Mouse (Mus musculus) gastrocnemius, postnatal 36 days (tissue): ENCODE measurements around the gene Inip. TPM values are rescaled to one million over a fixed set of nuclear protein-coding genes. Genes with fewer than 3 reads are reported as not detected.
A peak's percentile ranks its signal among the peaks of the same experiment; 100 is the strongest.
"Not testable (repeated sequence)": the region's sequence is repeated elsewhere in the genome, so short reads cannot be mapped to it uniquely, and the experiment has no call there.

ENCODE experiments used
- DNase-seq, 2 experiments: peaks; one replicate each; pipeline ENCODE4 v3.0.0; 2022
- intact Hi-C: fragments of 180-260 bp; cut with DNase I; formaldehyde crosslinking; loops from one replicate; pipeline ENCODE4 v1.15.1; 2025
- total RNA-seq, 2 experiments: library from RNA; stranded (reverse); gene quantifications; 2 replicates each; pipeline ENCODE4 v1.2.3; 2021

The Inip gene
- total RNA-seq, 2 experiments from 2014 or later, result 1.9 to 3.9 TPM

DNA sequence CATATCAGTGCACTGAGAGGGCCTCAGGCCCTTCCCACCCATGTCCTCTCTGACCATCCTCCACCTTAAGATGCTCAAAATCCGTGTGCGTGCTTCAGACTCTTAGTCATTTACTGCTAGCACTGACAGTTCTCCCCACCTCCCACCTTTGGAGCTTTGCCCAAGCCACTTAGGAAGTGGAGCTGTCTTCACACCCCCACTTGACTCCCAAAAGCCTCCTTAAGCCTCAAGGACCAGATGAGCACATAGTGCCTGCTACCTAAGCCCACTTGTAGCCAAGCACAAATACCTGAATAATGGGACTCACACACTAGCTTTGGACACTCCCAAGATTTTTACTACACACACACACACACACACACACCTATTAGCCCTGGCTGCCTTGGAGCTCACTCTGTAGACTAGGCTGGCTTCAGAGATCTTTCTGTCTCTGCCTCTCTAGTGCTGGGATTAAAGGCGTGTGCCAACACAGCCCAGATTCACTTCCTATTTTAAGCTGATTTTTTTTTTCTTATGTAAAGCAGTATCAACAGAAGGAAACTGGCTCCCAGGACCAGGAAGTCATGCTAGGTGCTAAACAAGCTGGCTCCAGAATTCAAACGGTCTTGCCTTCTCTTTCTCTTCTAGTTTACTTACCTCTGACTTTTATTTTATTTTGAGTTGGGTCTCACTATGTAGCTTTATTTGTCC is 13.9 kb upstream of the Inip start:
- no peak for DNase-seq
- intact Hi-C loops, result loop anchor here (1.0 kb wide), 1 partner anchor 8 kb away; no protein-coding TSS in a partner anchor

DNA sequence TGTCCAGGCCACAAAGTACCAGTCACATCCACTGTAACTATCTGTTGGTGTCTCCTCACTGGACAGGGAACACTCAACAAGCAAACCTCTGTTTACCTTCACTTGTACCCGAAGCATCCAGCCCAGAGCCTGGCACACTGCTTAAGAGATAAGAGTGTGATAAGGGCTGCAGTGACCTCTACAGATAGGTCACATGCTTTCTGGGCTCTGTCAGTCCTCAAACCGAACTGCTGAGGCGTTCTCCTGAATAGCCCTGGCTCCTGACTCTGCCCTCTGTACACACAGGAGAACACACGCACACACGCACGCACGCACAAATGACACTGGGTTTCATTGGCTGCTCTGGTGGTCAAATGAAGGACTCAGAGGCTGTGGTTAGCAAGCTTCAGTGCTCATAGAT is 12.7 kb upstream of the Inip start:
- intact Hi-C loops, result no loop called here
- DNase-seq, result no peak

DNA sequence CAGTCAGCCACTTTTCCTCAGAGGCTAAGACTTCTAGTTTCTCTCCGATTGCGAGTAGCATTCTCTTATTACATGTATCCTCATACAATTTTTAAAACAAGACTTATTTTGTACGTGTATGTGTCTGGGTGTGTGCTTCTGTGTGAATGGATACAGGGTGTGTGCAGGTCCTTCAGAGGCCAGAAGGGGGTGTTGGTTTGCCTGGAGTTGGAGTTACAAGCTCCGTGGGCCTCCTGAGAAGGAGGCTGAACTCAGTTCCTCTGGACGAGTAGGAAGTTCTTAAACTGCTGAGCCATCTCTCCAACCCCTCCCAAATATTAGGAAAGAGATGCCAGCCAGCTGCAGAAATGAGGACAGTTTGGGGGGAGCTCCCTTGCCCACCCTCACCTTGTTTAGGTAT is 7.0 kb upstream of the Inip start:
- DNase-seq, result no peak
- intact Hi-C loops, result no loop called here

DNA sequence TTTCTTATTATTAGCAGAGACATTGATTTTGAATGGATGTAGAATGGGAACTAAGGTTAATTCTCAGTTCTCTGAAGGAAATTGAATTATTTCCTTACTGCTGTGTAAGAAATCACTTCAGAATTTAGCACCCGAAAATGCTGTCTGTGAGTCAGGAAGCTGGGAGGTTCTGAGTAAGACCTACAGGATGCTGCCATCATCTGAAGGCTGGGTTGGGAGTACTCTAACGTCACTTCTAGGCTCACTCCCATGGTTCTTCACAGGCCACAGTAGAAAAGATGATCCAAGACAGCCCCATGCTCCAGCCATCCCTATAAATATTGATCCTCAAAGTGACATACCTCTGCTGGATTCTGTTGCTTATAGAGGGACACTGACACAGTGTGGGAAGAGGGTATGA is 6.1 kb upstream of the Inip start:
- DNase-seq, result no peak
- intact Hi-C loops, result no loop called here

DNA sequence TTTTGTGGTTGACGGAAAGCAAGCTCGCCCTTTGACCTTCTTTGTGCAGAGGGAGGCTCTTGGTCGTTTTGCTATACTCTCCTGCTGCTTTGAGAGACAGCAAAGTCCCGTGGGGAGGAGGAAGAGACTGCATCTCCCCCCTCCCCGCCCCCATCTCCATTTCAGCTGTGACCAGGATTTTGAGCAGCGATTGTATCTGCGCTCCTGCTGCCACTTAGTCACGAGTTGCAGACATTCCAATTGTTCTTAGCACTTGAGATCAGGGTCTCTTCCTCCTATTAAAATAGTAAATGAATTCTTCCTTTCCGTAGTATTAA is 5.4 kb upstream of the Inip start:
- intact Hi-C loops, result no loop called here

DNA sequence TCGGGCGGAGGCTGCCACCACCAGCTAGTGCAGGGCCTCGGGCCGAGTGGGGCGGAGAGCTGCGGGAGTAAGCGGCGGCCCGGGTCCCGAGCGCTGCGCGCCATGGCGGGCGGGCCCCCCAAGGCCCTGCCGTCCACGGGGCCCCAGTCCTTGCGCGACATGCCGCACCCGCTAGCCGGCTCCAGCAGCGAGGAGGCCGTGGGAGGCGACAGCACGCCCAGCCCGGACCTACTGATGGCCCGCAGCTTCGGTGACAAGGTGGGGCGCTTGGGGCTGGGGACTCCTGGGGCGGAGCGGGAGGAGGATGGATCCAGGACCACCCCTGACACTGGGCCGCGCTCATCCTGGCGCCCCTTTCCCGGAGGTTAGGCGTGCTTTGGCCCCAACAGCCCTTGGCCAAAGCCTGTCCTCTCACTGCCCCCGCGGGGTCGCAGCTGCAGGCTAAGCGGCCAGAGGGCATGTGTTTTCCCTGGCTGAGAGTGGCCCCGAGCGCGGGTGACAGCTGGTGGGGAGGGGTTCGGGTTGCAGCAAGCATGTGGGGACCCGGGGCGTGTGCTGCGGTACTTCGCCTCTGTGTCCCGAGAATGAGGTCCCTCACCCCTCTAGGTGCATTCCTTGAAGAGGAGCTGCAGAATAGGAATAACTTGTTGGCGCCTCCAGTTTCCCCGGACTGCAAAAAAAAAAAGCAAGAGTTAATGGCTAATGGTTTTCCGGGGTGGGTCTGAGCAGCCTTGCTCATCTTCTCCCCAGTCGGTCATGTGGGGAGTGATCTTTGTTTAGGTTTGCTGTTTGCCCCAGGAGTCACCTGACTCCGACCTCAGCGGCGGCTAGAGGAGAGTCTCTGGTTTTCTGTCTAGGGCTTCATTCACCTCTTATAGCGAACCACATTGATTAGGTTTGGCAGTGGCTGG is 4.8 kb upstream of the Inip start:
- peak; percentile 18 to 35 for DNase-seq
- intact Hi-C loops, result no loop called here

More for the DNA sequence above, 5.4 kb upstream of the Inip start:
- no peak for DNase-seq

DNA sequence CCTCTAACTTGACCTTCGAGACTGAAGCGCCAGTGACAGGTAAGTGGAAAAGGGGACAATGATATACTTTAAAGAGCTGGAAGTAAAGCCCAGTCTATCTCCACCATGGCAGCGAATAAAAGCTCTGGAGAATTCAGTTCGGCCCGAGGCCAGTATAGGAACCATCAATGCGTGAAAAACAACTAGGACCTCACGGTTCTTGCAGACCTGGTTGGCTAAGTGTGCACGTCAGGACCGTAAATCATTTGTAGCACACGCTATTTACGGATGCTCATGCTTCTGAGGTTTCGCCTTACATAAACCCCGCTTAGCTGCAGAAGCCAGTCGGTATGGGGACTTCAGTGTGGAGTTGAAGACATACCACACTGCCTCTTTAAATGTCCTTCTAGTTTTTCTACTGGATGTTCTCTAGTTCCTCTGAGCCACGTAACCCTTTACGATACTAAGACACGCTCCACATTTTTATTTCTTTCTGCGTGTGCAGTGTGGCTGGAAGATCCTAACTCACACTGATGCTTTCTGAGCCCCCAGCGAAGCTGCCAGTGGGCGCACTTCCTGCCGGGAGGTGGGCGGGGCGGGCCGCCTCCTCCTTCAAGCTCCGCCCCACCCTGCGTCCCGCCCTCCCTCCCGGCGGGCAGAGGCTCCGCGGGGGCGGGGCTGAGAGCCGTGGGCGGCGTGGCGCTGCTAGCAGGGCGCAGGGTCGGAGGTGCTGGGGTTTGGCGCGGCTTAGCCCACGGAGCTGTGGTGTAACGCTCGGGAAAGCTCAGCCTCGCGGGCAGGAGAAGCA is 4.0 kb upstream of the Inip start, which contains the start of gene Snx30:
Snx30 (plus strand) TSS at position 660 of the 787 bp plus-strand sequence.
- intact Hi-C loops, result no loop called here
- DNase-seq, result peak; percentile 83 to 85

DNA sequence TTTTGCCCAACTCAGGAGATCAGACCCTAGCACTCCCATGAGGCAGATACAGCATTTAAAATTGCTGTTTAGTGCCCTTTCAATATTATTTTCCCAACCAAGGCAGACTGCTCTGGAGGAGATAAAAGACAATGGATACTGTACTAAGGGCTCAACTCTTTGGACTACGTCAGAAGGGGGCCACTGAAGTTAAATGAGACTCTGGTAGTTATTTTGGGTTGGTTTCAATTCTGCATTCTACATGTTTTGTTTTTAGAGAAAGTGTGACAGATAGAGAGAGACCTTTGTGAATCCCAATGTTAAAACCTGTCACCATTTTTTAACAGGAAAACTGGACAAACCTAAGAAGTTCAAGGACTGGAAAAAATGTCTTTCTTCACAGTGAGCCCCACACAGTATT is 3.4 kb upstream of the Inip start:
- intact Hi-C loops, result no loop called here
- no peak for DNase-seq

DNA sequence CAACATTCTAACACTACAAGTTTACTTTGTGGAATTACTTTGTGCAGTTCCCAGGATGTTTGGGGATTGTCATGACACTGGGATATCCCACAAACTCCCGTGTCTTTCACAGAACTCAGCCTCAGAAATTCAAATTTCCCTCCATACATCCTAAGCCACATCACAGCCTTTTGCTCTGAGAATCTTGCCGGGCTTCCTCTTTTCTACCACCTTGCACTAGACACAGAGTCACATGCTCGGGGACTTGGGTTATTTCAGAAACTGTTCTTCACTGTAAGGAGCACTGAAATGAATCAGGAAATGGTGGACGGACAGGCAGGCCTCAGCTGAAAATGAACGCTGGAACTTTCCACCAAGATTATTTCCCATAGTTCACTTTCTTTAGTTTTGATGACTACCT is 2.0 kb upstream of the Inip start:
- no peak for DNase-seq
- intact Hi-C loops, result no loop called here

DNA sequence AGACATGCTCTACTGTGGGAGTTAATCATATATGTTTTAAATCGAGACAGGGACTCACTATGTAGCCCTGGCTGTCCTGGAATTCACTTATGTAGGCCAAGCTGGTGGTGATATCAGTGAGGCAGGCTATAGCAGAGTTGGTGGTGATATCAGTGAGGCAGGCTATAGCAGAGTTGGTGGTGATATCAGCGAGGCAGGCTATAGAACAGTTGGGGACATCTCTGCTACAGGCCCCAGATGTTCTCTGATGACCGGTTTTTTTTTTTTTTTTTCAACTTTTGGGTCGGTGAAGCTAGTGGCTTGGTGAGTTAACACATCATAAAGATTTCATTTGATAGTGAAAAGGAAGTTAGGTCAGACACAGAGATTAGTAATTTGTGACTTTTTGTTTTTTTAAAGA is 1.4 kb upstream of the Inip start:
- intact Hi-C loops, result no loop called here
- DNase-seq, result no peak

DNA sequence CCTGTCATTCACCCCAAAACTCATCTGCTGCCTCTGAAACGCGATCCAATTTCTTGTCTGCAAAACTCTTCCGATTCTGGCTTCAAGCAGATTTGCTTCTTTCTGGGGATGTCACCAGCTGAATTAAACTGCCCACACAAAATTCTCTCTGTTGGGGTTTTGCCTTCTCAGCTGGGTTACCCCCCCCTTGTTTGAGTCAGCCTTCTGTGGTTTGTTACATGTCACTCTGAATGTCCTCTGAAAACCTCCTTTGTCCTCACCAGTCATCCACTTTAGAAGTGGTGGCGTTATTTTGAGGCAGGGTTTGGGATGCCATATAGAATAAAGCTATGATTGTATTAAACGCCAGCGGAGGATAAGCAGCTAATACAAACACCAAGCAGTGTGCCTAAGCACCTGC is 718 bp upstream of the Inip start:
- intact Hi-C loops, result no loop called here
- no peak for DNase-seq

DNA sequence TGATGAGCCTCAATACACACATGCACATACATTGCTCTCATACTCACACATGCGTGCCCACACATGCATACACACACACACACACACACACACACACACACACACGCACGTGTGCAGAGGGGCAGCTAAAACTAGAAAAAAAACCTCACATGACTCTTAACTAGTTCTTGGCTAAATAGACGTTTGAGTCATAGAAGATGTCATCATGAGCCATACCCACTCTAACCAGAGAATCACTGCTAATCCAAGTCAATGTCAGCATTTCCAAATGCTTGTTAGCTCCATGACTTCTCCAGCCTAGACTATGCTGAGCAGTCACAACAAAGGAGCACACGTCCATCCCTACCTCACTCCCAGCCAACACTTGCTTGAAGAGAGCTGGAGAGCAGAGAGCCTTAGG is 1.2 kb downstream of the Inip start:
- intact Hi-C loops, result no loop called here
- no peak for DNase-seq

DNA sequence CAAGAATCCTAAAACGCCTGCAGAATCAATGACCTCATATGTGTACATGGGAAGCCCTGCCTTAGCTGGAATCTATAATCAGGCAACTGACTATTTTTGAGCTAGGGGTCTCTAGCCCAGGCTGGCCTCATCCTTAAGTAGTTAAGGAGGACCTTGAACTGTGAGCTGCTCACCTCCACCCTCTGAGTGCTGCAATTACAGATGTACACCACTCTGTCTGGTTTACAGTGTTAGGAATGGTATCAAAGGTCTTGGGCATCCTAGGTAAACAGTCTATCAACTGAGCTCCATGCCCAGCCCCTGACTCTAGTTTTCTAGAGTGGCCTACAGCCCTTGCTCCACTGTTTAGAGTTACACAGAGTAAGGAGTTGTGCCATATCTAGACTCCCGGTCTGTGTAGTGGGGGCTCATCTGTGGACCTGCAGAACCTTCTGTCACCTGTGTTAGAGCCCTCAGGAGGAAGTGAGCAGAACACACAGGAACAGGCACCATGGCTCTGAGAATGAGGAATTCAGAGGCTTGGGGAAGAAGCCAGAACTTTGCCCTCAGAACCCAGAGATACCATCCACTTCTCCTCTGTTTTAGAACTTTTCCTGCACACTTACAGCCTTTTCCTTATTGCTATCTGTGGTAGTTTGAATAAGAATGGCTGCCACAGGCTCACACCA is 5.5 kb downstream of the Inip start:
- DNase-seq, result no peak
- intact Hi-C loops, result no loop called here

DNA sequence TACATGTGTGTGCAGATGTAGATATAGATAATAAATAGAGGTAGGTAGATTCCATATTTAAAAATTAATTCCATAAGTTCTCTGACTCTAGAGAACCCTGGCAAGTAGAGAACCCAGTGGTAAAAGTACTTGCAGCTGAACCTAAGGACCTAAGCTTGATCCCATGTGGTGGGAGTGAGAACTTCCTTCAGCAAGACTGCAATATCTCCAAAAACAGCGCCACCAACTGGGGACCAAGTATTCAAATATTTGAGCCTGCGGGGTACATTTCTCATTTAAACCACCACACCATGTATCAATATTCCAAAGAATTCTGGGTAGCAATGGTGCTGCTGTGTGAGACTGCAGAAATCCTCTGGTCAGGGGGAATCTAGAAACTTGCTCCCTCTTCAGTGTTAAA is 7.3 kb downstream of the Inip start:
- DNase-seq, result no peak
- intact Hi-C loops, result no loop called here

DNA sequence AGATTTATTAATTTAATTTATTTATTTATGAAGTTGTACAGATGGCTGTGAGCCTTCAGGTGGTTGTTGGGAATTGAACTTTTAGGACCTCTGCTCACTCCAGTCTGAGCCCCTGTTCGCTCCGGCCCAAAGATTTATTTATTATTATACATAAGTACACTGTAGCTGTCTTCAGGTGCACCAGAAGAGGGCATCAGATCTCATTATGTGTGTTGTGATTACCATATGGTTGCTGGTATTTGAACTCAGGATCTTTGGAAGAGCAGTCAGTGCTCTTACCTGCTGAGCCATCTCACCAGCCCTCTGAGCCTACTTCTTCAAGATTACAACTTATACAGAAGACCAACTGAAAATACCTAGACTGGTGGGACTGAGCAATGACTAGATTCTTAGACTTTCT is 7.8 kb downstream of the Inip start:
- DNase-seq, intact Hi-C loops: not testable (repeated sequence)

DNA sequence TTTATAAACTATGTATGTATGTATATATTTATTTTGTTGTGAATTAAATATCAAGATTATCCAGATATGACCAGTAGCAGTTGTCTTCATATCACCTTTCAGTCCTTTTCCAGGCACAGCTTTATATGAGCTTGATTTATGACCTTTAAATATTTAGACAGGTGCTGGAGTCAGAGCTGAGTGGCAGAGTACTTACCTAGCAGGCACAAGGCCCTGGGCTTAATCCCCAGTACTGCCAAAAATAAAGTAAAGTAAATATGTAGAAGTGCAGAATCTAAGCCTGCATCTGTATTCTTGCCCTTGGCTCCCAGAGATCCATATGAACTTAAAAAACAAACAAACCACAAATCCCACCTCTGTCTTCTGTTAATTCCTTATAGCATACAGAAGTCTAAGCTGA is 12.4 kb downstream of the Inip start:
- no peak for DNase-seq
- intact Hi-C loops, result no loop called here

DNA sequence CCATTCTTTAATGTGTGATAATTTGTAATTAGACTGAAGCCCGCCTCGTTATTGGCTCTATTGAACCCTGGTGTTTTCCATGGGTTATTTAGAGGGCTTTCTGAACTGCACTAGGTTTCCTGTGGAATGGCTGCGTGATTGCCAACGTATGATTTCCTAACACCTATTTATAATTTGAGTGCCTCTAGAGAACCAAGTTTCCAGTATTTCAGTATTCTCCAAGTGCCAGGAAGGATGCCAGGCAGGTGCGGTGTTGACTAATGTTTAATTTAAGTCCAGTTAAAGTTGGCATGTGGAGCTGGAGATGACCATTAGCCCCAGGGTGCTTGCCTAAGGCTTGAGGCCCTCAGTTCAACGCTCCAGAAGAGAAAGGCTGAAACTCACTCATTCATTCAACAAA is 14.3 kb downstream of the Inip start:
- no peak for DNase-seq
- intact Hi-C loops, result loop anchor here (2.0 kb wide), 2 partner anchors 64 to 84 kb away; no protein-coding TSS in a partner anchor

DNA sequence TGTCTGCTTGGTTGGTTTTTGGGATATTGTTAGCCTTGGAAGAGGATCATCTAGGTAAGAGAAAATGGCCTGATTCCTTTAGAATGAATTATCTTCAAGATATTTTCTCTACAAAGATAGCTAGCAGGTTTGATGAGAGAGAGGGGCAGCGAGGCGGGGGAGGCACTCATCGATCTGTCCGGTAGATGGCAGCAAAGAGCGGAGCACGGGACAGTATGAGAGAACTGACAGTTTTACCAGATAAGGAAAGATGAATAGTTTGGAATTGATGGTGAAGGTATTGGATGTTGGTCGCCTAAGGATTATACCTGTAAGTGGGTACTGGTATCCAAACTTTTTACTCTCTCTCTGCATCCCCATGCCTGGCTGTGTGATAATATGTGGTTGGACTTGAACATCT is 14.7 kb downstream of the Inip start:
- intact Hi-C loops, result loop anchor here (1.0 to 2.0 kb wide), 3 partner anchors 64 to 143 kb away; no protein-coding TSS in a partner anchor
- DNase-seq, result peak; percentile 68 to 72

DNA sequence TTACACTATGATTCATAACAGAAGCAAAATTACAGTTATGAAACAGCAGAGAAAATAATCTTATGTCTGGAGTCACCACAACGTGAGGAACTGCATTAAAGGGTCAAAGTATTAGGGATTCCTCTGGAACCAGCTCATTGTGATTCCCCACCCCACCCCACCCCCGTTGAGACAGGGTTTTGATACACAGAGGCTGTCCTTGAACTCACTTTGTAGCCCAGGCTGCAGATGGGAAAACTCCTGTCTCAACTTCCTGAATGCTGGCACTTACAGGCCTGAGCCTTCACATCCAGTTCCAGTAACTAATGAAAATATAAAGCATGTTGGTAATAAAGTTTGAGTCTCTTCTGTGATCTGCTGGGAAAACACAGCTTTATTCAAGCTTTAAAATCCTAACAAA is 16.0 kb downstream of the Inip start:
- intact Hi-C loops, result no loop called here
- no peak for DNase-seq

DNA sequence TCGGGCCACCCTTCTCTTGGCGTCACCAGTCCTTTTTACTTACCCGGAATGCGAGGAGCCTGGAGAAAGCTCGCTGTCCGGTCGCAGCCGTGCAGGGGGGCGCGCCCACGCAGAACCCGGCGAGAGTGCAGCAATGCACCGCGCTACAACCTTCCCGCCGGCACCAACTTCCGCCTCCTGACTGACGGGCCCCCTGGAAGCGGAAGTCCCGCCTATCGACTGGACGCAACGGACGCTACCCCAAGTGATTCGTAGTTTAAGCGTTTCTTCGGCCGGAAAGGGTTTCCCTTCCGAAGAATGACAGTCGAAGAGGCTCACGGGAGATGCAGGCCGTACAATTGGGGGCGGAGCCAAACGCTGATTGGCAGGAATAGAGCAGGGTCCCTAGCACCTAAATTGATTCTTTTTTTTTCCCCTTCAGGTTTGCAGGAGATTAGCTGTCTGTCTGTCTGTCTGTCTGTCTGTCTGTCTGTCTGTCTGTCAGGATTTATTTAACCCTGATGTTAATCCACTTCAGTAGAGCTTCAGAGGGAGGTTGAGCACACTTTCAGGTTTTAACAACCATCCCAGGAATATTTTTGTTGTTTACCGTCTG is 17.6 kb downstream of the Inip start:
- peak; percentile 90 to 93 for DNase-seq
- intact Hi-C loops, result loop anchor here (5.0 kb wide), 1 partner anchor 156 kb away; the partner anchor contains the start of gene E130308A19Rik
